Mouse (Mus musculus) monocyte, adult 2 months (primary cell): ENCODE measurements around the gene Ank2.

Experiments
- DNase-seq, 2 experiments: peaks; one replicate each; pipeline ENCODE4 v3.0.0; 2022; ENCODE audit warnings: low spot score in 2 of 2, low read depth in 1 of 2

Ank2 gene

DNA sequence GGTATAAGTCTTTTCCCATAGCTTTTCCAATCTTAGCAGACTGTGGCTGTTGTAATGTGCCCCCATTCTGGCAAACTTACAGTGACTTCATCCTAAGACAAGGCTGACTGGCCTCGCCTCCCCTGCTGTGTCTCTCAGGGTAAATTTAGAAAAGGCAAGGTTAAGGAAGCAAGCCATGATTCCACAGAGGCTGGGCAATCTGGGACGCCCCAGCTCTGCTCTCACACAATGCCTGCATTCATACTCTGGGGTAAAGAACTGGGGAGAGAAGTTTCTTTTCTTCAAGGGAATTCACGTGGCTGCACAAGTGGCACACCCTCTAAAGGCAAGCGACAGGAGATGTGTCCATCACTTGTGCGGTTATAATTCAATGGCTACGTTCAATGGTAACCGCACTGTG, 505.0 kb downstream of the Ank2 start:
- no peak for DNase-seq

DNA sequence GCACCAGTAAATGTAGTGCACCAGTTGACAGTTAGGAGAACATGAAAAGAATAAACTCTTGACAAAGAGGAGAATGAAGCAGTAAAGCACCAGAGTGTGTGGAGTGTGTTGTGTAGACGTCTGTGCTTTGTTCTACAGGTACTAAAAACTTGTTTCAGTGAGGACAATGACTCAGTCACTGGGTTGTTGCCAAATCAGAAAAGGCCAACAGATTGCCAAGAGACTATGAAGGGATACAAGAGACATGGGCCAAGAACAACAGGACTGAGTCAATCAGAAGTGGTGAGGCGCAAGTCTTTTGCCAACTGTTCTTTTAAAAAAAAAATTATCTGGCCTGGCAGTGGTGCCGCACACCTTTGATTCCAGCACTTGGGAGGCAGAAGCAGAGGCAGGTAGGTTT, 509.2 kb downstream of the Ank2 start:
- no peak for DNase-seq

DNA sequence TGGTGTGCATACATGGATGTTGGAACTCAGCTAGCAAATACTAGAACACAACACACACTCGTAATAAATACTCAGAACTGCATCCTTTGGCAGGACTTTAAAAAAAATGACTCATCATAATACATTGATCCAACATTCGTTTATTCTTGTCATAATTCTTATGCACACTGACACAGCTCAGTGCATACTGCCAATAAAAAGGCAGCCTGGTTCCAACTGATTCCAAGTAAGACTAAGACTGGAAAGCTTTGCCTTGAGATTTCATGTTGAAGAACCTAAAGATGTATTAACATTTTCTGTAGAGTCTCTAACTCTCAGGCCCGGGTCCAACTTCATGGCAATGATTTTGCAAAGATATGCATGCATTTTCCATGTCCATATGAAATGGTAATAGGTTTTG, 512.5 kb downstream of the Ank2 start:
- no peak for DNase-seq

DNA sequence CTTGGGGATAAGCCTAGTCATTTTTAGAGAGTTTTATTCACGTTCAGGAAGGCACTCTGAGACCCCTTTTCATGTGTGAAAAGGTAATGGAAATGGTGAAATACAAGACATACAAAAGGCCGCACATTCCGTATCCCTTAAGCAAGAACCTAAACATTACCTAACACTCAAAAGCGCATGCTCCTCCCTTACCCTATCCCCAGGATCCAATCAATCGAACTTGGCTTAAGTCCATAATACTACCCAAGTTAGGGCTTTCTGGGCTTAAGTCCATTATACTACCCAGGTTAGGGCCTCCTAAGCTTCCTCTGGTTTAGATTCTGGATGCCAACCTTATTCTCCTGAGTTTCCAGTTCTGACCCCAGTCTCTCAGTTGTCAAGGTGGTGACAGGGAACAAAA, 516.3 kb downstream of the Ank2 start:
- no peak for DNase-seq

DNA sequence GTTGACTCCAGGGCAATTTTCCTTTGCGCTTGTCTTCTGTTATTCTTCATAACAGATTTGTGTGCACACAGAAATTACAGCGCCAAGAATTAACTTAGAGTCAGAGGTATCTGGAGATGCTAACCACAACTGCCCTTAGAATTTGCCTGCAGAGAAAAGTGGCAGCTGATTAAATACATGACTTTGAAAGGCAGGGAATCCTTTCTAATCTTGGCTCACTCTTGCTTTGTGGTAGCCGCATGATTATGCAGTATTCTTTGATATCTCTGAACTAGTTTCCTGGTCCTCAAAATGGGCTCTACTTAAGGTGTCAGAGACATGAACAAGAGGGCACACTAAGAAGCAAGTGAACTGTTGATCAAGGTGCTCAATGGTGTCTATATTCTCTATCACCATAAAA, 518.0 kb downstream of the Ank2 start:
- no peak for DNase-seq

DNA sequence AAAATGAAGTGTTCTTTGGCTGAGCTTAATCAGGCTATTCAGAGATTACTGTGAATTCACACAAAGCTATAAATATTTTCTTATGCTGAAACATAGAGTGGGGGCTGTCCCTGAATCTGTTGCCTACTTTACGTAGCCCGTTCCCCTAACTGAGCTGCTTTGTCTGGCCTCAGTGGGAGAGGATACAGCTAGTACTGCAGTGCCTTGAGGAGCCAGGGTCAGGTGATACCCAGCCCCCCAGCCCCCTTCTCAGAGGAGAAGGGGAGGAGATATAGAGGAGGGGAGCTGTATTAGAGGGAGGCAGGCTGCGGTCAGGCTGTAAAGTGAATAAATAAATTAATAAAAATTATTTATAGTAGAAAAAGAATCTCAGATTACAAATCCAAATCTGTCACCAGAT, 519.5 kb downstream of the Ank2 start:
- no peak for DNase-seq

DNA sequence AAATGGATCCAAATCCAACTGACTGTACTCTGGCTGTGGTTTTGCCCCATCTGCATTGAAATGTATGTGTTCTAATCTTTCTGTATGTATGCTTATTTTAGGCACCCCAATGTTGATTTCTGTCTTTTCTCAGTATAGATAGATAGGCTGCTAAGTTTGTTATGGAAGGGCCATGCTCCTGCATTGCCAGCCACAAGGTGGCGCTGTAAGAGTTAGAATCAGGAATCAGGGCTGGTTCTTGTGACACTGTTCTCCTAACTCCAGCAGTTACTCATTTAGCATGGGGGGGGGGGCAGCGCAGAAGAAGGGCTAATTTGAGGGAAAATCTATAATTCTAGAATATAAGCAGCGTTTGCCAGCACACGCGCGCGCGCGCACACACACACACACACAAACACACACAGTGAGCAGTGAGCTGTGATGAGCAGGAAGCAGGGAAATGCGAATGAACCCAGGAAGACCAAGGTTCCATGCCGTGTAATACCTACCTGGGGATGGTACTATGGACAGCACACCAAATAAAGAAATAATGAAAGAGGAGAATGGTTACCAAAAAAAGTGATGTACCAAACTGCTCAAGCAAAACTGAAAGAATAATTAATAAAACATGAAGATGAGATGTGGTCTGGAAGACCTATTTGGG, 520.3 kb downstream of the Ank2 start:
- no peak for DNase-seq

DNA sequence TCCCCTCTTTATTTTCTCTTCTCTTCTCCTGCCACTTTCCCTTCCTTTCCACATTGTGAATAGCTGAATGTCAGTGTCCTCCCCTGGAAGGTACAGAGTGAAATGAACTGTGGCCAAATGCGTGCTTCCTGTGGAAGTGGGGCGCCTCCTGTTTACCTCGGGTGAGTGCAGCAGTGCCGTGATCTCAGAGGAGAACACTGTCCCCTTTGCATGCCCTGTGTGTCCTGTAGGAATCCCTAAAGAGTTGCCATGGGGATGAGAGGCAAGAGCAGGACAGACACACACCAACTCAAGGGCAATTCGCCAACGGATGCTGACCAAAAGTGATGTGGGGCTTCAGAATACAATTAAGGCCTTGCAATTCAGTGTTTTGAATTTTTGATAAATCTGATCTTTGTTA, 521.8 kb downstream of the Ank2 start:
- no peak for DNase-seq

DNA sequence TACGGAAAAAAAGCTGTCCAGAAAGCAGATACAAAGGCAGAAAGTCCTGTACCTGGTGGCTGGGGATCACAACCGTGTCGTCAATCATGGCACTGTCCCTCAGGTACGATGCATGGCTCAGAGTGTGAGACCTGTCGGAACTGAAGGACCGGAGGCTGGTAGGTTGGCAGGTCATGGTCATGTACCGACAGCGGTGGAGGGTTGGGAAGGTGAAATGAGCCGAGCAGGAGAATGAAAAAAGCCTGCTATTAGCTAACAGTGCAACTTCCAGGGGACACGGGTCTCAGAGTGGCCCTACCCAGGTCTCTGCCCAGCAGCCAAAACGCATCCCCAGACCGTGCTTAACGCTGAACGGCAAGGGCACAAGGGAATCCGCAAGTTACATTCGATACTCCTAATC, 522.4 kb downstream of the Ank2 start:
- DNase-seq: no peak

DNA sequence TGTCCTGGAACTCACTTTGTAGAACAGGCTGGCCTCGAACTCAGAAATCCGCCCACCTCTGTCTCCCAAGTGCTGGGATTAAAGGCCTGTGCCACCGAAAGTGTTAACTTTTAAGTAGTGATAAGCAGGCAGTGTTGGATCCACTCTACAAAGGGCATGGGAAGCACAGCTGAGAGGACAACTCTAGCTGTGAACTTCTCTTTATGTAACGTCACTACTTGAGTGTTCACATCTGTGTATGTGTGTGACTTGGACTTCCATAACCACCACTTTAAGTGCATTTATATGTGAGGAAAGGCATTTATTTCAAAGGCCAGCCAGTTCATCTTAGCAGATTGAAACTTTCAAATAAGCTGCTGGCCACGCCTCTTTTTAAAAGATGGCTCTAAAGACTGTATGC, 523.7 kb downstream of the Ank2 start:
- no peak for DNase-seq

DNA sequence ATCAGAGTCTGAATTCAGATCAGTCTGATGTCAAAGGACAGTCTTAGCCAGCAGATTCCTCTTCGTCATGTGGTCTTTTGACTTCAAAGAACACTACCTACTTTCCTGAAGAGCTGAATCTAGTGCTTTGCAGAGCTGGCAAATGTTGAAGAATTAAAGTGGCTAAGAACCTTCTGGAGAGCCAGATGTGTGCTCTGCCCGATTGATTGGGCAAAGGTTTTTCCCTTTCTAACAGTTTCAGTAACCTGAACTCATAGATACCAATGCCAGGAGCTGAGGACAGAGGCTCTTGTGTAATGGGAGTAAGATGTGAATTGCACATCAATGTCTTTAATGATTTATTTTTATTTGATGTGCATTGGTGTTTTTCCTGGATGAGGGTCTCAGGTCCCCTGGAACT, 525.6 kb downstream of the Ank2 start:
- DNase-seq: no peak

DNA sequence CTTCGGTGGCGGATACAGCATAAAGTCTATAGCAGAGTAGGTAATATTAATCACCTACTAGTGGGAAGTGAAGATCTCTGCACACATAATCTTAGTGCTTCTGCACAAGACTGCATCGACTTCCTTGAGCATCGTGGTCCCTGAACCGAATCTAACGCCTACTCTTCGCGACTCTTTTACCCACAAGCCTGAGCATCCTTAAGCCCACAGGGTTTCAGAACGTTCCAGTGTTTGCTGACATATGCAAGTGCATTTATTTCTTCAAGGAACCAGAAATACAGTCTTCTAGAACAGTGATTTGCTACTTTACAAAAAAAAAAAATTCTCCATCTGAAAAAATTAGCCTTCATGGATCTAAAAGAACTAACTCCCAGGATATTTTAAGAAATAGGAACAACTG, 527.6 kb downstream of the Ank2 start:
- DNase-seq: no peak

DNA sequence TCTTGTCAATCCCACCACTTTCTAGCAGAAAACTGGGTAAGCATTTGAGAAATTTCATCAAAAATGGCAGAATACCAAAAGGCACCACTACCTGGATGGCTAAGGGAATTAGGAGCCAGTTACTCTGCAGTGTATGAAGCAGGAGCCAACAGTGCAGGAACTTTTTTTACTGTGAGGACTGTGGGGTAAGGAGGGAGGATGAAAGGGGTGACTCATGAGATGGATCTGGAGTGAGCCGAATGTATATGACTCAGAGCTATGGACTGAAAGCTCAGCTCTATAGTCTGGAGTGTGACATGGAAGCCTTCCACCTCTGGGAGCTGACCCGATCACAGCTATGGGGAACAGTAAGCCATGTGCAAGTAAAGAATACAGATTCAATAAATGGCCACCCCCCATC, 530.4 kb downstream of the Ank2 start:
- no peak for DNase-seq

DNA sequence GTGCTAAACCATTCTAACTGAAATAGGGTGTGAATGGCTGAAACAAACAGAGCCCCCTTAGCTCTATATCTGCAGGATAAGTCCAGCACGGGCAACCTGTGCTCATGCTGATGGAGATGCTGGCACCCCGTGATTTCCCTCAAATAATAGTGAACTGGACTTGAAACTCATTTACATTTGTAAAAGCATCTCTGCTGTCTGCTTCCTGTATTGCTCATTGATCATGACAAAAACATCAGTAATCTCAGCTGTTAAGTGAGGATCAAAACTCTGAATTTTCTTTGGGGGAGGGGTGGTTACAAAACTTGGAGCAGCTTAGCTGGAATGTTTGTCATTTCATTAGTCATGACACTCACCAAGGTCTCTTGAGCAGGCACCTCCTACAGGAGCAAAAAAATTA, 533.4 kb downstream of the Ank2 start:
- DNase-seq: no peak

DNA sequence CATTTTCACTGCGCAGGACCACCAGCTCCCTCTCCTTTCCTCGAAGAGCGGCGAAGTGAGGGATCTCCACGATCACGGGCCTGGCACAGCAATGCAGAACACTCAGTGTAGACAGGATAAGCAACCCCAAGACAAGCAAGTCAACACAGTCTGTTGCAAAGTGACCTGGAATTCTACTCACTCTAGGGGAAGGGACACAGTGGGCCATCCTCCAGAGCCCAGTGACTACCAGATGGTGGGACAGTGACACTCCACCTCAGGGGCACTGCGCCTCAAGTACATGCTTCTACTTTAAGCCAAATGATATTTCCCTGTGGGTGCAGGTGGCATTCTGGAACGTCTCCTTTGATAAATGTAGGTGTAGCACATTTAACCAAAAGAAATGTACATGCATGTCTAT, 536.8 kb downstream of the Ank2 start:
- DNase-seq: no peak

DNA sequence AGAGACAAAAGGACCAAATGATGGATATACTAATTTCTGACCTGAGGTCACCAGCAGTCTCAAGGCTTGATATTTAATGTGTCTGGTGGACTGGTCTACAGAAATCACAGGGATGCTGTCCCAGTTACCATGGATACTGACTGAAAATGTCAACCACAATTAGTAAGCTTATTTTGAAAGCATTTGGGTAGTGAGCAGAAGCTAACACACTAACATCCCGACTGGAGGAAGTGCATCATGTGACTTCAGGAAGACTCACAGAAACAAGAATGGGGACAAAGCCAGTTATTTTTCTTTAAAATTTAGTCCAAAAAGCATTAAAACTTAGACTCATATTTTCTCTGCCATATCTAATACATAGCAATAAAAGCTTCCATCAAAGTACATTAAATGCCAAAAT, 546.5 kb downstream of the Ank2 start:
- no peak for DNase-seq

DNA sequence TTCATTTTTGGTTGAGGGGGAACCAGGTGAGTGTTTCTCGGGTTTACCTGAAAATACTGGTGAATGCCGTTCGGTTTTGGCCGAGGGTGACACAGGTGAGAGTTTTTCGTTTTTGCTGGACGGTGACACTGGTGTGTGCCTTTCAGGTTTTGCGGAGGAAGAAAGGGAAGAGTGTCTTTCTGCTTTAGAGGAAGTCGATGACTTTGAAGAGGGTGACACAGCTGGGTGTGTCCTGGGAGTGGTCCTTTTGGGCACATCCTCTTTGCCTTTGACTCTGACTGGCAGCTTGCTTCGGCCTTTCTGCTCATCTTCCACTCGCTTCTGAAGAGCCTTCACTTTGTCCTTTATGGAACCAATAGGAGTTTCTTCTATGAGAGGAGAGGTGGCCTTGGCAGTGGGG, 552.6 kb downstream of the Ank2 start:
- DNase-seq: peak; percentile 7 to 32

DNA sequence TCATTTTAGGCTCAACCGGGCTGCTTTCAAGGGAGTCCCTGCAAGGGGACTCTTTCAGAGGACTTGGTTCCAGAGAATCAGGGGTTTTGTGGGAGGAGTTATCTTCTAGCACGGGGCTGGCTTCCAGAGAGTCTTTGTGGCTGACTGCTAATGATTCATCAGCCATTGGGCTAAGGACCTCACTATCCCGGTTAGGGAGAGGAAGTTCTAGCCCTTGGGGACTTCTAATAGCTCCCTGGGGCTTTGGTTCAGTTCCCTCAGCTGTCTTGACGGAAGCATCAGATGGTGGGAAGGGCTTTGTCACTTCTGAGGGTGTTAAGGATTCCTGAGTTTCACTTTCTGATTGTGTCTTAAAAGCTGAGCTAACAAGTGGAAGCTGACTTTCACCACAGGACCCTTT, 554.3 kb downstream of the Ank2 start:
- DNase-seq: no peak

DNA sequence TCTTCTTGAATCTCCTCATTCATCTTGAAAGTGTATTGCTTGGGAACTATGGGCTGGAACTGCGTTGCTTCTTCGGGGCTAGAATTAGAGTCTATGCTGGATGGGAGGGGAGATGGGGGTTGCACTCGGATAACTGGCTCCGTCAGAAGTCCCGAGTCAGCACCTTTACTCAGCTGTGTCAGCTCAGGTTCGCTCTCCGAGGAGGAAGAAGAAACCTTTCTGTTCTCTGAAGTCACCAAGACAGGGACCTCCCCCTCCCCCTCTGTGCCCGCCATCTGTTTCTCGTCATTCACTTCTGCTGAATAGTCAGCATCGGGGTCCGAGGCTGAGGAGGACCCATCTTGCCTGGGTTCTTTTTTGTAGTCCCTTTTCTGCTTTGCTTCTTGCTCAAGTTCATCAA, 555.1 kb downstream of the Ank2 start:
- no peak for DNase-seq

DNA sequence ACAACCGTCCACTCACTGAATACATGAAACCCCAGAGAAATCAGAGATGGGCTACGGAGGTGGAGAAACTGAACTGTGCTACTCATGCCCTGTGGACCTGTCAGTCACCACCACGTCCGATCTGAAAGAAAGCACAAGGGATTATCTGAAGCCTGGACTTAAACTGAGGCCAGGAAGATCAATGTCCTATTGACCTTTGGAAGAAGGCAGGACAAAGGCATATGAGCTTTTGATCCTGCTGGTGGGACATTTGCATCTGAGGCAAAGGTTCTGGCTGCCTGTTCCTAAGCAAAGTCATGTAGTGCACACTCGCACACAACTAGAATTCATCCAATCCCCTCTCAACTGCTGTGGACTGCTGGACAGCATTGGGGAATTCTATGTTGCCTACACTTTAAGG, 558.7 kb downstream of the Ank2 start:
- no peak for DNase-seq

DNA sequence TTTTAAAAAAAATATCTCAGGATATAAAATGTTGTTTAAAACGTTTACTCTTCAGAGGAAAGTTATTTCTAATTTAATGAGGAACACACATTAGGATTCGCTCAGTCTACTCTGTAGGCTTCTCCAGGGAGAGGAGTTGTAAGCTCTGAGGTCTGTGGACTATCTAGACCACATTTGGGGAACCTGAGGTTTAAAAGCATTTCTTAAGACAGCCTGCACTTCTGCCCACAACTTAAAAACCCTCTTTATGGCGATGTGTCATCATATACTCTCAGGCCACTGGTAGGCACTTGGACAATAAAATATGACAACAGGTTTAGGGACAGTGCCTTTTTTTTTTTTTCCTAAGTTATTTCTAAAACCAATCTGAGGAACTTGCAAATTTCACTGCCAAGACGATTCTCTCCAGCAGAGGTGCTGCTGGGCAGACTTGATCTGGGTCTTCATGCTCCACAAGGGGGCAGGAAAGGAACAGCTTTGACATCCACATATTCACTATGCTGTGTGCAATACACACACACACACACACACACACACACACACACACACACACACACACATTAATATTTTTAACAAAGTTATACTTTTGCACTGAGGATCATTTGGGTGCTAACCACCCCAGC, 567.2 kb downstream of the Ank2 start:
- DNase-seq: peak in 1 of 2 experiments; percentile 10

DNA sequence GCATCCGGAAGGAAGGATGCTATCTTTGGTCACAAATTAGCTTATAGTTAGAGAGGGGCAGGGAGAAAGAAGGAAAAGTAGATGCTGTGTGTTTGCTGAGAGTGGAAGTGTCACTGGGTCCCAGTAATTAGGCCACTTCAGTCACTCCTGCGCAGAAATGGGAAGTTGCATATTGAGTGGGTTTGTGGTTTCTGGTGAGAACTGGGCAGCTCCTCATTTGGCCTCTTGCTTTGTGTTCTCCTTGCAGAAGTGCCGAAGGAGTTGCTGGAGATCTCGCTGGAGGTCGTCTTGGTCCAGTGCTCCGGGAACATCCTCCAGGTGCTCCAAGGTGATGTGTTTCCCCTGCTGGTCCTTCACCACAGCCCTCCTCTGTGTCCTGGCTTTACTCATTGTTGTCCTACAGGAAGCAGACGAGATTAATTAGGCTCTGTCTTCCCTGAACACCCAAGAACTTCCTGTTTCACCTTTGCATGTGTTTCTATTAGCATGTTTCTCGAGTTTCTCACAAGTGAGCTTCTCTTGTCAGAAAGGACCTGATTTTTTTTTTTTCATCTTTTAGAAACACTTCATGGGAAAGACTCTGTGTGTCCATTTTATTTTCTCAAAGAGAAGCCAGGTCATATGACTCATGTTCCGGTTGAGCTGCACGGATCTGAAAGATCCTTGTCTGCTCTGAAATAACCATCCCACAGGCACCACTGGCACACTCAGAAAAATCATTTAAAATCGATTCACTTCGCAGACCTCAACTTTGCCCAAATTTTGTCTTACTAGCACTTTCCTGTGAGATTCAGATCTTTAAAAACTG, 575.4 kb downstream of the Ank2 start:
- DNase-seq: no peak

DNA sequence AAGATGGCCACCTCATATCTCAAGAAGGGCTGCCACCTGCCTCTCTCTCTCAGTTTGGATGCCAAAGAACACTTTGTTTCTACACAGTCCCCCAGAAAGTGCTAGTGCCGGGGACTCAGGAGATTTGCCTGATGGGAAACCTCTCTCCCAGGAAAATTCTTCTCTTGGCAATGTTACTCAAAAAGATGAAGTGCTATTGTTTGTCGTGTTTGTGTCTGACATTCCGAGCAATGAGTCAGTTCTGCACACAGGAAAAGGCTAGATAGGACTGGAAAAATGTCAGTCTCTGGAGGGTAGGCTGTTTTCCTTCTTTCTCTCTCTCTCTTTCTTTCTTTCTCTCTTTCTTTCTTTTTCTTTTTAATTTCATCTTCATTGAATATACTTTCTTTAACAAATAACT, 577.2 kb downstream of the Ank2 start:
- no peak for DNase-seq
